In genomic region chr17:67912640-67913039, GRCm38 (mm10) we compare ENCODE assay signal across 9 mouse cellular contexts.
DNase-seq lines count a peak whose midpoint lies in the region; ATAC-seq and TF ChIP-seq lines count a peak whose summit lies in the region.
"Had no signal": no experiment of that assay in that cellular context is flagged by ENCODE, and none has a peak within 500 bp of the region (broad histone marks: within the 10 kb centered on the region; RNA-seq: fewer than 3 reads in every experiment).

No protein-coding gene starts in this region.

- TF ChIP-seq CTCF in Patski (IDR thresholded peaks at IDR 0.05), result peak; percentile 86

- CTCF ChIA-PET in Patski (lab: Charles Lee), result interaction anchor here (1.4 to 5.1 kb wide), 4 partner anchors 10 to 272 kb away, joined by 3 to 23 read pairs (median 6); no protein-coding TSS in a partner anchor

- in situ Hi-C loops in Patski (cut with MboI; ENCODE audit: low pct_unique_long_range_greater_than_20kb), result no loop called here

- POLR2A ChIA-PET in Patski (lab: Charles Lee), result interaction anchor here (1.0 kb wide), 1 partner anchor 31 kb away, joined by 3 read pairs; no protein-coding TSS in a partner anchor

- no peaks in the 10 kb centered on the region for H3K27me3 ChIP-seq in Patski
- H3K27me3 ChIP-seq: neural tube, embryonic 13.5 days had no signal

- DNase-seq in cerebellum, adult 18-20 months, result peak; percentile 26 to 33
- no peak for DNase-seq in cerebellum, adult 9-11 months
- DNase-seq in Patski (ENCODE audit: low read depth, low spot score), result no peak
- DNase-seq in embryo, embryonic 10.5 days (ENCODE audit: low spot score), result peak; percentile 69
- DNase-seq in heart, adult 9 months (ENCODE audit: low spot score in 2 of 2), result peak; percentile 15 to 23
- DNase-seq in kidney, postnatal 36 days, result peak; percentile 25 to 62
- DNase-seq in urinary bladder, postnatal 25 days (ENCODE audit: low spot score), result peak; percentile 56

- no peak for ATAC-seq in Patski
- peak; percentile 50; the same call in 1 of the 2 replicates for ATAC-seq in megakaryocyte-erythroid progenitor cell, adult 5-6 weeks (replicated peaks; ENCODE audit: low FRiP score, low TSS enrichment, poor library complexity, severe bottlenecking)

Comparison
In these comparisons a context has a peak if more than half of its experiments do, and no peak if none do; other contexts are left out.
1. DNase-seq: peak in cerebellum, adult 18-20 months (2 of 2), embryo, embryonic 10.5 days (single experiment), heart, adult 9 months (2 of 2), kidney, postnatal 36 days (2 of 2) and urinary bladder, postnatal 25 days (single experiment); none in cerebellum, adult 9-11 months (single experiment) and Patski (single experiment).